Mouse (Mus musculus) liver, adult 2 months (tissue): Measurements from ENCODE around the gene Gab1.

Experiments used
- CTCF ChIP-seq: fragments of 200-500 bp; IDR thresholded peaks from 2 replicates; pipeline ENCODE4 v1.5.1; 2011; ENCODE audit warnings: low read depth, low read length, control low read depth
- POLR2A ChIP-seq: fragments of 200-500 bp; IDR thresholded peaks from 2 replicates; pipeline ENCODE4 v1.6.1; 2011; ENCODE audit warnings: low read length, control low read depth; ENCODE audit not compliant: insufficient read depth; ENCODE audit errors: extremely low read depth

GRCm38 (mm10) chr8:80835401-80835800 lies 44.9 kb downstream of the Gab1 start:
- TF ChIP-seq CTCF = no peak
- no peak for TF ChIP-seq POLR2A
